Mouse (Mus musculus) regulatory T cell (primary cell): ENCODE results near the gene Slc39a11.

Experiments
- in situ Hi-C: fragments of 300-600 bp; cut with MboI, MseI; formaldehyde crosslinking; loops from one replicate; pipeline ENCODE4 v1.15.1; 2025; ENCODE audit warnings: high pct_unique_total_duplicates

The Slc39a11 gene

GRCm38 (mm10) chr11:113546217-113546877 lies 103.5 kb downstream of the Slc39a11 start:
- in situ Hi-C loops: no loop called here

DNA sequence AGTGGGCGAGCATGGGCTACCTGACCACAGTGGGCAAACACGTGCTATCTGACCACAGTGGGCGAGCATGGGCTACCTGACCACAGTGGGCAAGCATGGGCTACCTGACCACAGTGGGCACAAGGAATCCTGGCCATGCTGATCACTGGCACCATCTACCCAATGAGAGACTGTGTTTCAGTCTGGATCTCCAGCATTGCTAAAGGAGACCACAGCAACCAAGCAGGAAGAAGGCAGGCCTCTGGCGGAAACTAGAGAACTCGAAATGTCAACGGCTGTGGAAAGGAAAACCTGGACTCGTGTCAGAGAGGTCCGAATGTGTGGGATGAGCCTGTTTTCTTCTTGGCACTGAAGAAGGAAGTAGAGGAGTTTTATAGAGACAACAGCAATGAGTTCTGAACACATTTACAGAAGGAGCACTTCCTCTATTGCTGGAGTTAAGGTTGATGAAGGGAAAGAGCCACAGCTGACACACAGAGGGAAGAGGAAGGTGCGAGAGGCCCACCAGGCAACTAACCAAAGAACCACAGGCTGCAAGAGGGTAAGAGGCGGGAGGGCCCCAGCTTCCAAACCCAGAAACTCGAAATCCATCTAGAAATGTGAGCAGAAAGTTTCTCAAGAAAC lies 105.8 kb downstream of the Slc39a11 start:
- in situ Hi-C loops: no loop called here

GRCm38 (mm10) chr11:113541073-113541472 lies 108.8 kb downstream of the Slc39a11 start:
- in situ Hi-C loops: no loop called here

- in situ Hi-C loops: no loop called here
These were observed 110.2 kb downstream of the Slc39a11 start for GRCm38 (mm10) chr11:113539502-113540209.

DNA sequence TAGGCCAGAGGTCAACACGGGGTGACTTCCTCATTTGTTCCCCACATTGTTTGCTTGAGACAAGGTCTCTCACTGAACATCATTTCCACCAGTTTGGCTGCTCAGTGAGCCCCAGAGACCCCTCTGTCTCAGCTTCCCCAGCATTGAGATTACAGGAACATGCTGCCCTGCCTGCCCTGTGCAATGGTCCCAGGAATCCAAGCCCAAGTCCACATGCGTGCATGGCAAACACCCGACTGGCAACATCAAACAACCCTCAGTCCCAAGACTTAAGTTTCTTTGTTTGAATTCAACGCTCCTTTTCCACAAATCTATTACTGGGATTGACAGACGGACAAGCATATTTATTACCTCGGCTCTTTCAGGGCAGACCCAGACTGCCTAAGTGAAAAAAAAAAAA lies 110.8 kb downstream of the Slc39a11 start:
- in situ Hi-C loops: no loop called here

DNA sequence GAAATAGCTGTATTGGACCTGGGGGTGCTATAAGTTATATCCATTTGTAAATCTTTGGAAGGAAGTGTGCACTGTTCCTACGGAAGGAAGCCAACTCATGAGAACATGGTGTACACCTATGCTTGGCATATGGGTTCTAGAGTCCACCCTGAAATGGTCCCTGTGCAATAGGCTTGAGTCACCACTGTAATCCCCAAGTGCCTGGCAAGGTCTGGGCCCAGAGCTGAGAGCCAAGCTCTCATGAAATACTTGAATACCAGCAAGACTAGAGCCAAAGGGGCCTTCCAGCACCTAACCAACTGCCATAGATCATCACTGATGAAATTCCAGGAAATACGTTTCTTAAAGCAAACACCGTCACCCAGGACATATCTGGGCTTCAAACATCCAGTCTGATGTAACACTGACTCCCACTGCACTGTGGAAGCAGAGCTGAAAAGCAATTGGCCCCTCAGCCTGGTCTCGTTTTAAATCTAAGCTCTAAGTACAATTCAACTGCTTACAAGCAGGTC lies 111.4 kb downstream of the Slc39a11 start:
- in situ Hi-C loops: no loop called here

DNA sequence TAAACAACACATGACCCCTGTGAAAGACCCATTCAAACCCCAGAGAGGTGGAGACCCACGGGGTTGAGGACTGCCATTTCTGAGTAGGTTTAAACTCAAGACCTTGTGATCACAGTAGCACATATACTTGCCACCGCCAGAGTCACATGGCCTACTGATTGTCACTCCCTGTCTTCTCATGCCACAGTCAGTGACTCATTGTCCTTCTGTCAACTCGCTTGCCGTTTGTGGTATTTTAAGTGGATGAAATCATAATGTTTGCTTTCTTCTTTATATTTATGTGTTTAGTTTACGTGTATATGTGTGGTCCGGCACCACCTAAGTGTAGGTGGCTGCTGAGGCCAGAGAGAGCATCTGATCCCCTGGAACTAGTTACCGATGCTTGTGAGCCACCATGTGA lies 112.2 kb downstream of the Slc39a11 start:
- in situ Hi-C loops: no loop called here

- in situ Hi-C loops: no loop called here
These were observed 112.7 kb downstream of the Slc39a11 start for GRCm38 (mm10) chr11:113537199-113537586.

- in situ Hi-C loops: no loop called here
These were observed 113.3 kb downstream of the Slc39a11 start for GRCm38 (mm10) chr11:113536308-113537198.

GRCm38 (mm10) chr11:113534341-113534740 lies 115.5 kb downstream of the Slc39a11 start:
- in situ Hi-C loops: no loop called here

DNA sequence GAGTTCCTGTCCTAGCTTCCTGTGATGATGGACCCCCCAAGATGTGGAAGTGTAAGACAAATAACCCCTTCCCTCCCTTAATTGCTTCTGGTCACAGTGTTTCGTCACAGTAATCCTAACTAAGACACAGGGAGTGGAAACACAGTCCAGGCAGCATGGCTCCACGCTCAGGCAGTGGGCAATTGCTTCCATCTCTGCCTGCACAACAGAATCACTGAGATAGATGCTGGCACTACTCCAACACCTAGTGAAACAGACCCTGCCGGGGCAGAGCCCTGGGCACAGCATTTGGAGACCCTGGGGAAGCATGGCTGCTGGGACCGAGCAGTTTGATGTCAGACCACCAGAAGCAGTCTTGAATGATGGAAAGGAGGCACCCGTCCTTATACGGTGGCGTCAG lies 115.9 kb downstream of the Slc39a11 start:
- in situ Hi-C loops: no loop called here

DNA sequence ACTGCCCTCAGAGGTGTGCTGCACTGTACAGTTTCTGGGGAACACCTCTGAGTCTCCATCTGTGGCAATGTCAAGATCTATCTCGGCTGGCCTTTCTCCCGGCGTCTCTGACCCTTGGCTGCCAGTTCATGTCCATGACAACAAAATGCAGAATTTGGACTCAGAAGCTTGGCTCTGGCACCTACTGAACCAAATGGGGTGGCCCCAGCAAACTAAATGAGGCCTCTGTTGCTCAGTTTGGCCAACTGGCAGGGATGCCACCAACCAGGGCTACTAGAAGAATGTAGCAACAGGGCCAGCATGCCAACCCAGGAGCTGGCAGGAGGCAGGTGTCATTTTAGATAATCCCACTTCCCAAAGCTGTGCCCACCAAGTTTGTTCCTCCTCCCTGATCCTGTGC lies 121.5 kb downstream of the Slc39a11 start:
- in situ Hi-C loops: no loop called here

DNA sequence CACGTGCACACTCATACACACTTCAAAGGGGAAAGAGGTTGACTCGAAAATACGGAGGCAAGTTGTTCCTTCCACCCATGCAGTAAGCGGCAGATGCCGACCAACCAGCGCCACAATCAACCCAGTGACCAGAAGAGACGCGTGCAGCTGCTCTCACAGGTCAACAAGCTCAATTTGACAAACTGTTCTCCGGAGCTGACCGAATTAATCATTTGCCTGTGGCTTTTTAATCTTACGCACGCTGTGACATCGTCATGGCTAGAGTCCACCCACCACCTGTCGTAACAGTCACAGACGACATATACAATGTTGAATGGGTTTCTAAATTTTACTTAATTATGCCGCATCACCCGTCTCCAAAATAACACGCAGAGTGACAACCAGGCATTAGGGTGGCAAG lies 124.1 kb downstream of the Slc39a11 start:
- in situ Hi-C loops: no loop called here

DNA sequence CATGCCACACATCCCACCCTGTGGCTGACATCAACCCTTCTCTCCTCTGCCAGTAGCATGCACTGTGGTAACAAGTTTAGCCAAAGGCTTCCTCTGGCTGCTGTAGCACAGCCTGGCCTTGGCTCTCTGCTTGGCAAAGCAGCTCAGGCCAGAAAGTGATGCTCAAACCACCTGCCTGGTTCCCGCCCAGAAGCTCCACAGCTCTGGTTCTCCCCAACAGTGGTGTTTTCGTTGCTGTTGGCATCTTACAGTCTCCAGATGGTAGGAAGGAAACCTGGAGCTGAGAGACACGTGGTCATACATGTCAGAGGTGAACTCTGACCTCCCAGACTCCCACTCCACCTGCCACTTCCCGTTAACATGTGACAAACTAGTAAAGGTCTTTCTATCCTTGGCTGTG lies 127.2 kb downstream of the Slc39a11 start:
- in situ Hi-C loops: no loop called here

- in situ Hi-C loops: no loop called here
These were observed 128.2 kb downstream of the Slc39a11 start for GRCm38 (mm10) chr11:113521469-113522190.

GRCm38 (mm10) chr11:113520851-113521461 lies 128.9 kb downstream of the Slc39a11 start:
- in situ Hi-C loops: no loop called here

DNA sequence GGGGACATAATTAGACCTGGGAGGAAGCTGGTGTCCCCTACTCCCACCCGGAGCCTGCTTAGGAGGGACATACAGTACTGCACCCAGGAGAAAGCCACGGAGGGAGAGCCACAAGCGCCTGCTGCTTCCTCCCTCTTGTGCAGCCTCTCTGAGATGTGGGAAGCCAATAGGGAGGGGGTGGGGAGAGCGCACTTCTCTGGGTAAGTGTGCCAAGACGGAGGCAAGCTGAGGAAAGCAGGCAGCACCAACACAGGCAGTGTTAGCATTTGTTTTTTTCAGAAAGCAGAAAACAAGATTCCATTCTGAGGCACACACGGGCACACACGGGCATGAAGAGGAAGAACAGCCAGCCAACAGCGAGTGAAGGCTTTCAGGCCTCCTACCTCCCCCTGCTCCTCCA lies 129.5 kb downstream of the Slc39a11 start:
- in situ Hi-C loops: no loop called here

- in situ Hi-C loops: no loop called here
These were observed 129.9 kb downstream of the Slc39a11 start for GRCm38 (mm10) chr11:113519973-113520372.

GRCm38 (mm10) chr11:113518176-113518575 lies 131.7 kb downstream of the Slc39a11 start:
- in situ Hi-C loops: no loop called here

GRCm38 (mm10) chr11:113516156-113516555 lies 133.7 kb downstream of the Slc39a11 start:
- in situ Hi-C loops: no loop called here

DNA sequence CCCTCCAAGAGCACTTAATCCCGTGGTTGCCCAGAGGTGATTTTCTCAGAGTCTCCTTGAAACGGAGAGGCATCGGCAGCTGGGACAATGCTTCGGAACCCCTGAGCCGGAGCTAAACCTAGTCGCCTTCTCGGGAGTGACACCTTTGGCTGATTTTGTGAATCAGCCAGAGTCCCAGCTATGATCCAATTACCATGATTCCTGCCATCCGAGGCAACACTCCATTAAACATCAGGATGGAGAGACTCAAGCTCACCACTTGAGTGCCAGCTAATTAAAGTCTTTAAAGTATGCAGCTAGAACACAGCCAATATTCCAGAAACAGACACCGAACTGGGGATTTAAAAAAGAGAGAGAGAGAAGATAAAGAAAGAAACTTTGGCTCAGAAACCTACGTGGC lies 136.9 kb downstream of the Slc39a11 start:
- in situ Hi-C loops: no loop called here
